Mouse (Mus musculus): ENCODE results near the gene Natd1. TPM values are rescaled to one million over a fixed set of nuclear protein-coding genes. Genes with fewer than 3 reads are reported as not detected.
A peak's percentile ranks its signal among the peaks of the same experiment; 100 is the strongest.

Gene Natd1
- polyA plus RNA-seq, 1 experiment from 2014 or later: 18.8 TPM

DNA sequence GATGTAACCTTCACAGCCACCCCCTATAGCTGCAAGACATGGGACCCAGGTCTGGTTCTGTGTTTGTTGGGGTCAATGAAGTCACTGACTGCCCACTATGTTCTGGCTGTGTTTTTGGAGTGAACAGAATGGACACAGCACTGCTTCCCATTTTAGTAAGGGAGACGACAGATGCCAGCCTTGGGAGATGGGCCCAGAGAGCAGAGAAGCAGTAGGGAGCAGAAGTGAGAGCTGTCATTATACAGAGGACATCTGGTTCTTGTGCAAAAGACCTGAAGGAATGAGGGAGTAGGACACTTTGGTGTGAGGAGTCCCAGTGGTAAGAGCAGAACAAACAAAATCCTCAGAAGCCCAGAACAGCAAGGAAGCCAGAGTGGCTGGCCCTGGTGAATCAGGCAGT is 4.9 kb downstream of the Natd1 start:
- H3K27ac ChIP-seq (replicated peaks; ENCODE audit: low read depth, low read length): no peak overlapping the region
- no peak for ATAC-seq (ENCODE audit: low read depth)
- no peak for DNase-seq (ENCODE audit: low spot score)
- no peak overlapping the region for H3K9ac ChIP-seq (ENCODE audit: low read depth, low read length)
- no peaks in the 10 kb centered on the region for H3K27me3 ChIP-seq (replicated peaks; ENCODE audit: control insufficient read depth, insufficient read depth, low read length)
- peaks cover 21% of the 10 kb centered on the region for H3K36me3 ChIP-seq (ENCODE audit: control insufficient read depth, insufficient read depth, low read length)
- WGBS: 65% methylated on average over 1 of the region's 1 CpGs
- no peak overlapping the region for H3K4me2 ChIP-seq (ENCODE audit: low read depth, low read length)
- H3K9me3 ChIP-seq (ENCODE audit: control insufficient read depth, low read length): no peaks in the 10 kb centered on the region
- no peak overlapping the region for H3K4me3 ChIP-seq (ENCODE audit: low read depth, low read length)
- H3K4me1 ChIP-seq (ENCODE audit: control insufficient read depth, insufficient read depth, low read length): peaks cover 16% of the 10 kb centered on the region

- no peaks in the 10 kb centered on the region for H3K27me3 ChIP-seq (replicated peaks; ENCODE audit: control insufficient read depth, insufficient read depth, low read length)
- no peak overlapping the region for H3K9ac ChIP-seq (ENCODE audit: low read depth, low read length)
- no peak overlapping the region for H3K27ac ChIP-seq (replicated peaks; ENCODE audit: low read depth, low read length)
- no peak overlapping the region for H3K4me3 ChIP-seq (ENCODE audit: low read depth, low read length)
- DNase-seq (ENCODE audit: low spot score): no peak
- no peak for ATAC-seq (ENCODE audit: low read depth)
- peaks cover 35% of the 10 kb centered on the region for H3K36me3 ChIP-seq (ENCODE audit: control insufficient read depth, insufficient read depth, low read length)
- H3K4me1 ChIP-seq (ENCODE audit: control insufficient read depth, insufficient read depth, low read length): peaks cover 8% of the 10 kb centered on the region
- H3K4me2 ChIP-seq (ENCODE audit: low read depth, low read length): no peak overlapping the region
- WGBS: 69% methylated on average over 3 of the region's 3 CpGs
- no peaks in the 10 kb centered on the region for H3K9me3 ChIP-seq (ENCODE audit: control insufficient read depth, low read length)
These were observed 6.5 kb downstream of the Natd1 start for GRCm38 (mm10) chr11:60908073-60908472.

DNA sequence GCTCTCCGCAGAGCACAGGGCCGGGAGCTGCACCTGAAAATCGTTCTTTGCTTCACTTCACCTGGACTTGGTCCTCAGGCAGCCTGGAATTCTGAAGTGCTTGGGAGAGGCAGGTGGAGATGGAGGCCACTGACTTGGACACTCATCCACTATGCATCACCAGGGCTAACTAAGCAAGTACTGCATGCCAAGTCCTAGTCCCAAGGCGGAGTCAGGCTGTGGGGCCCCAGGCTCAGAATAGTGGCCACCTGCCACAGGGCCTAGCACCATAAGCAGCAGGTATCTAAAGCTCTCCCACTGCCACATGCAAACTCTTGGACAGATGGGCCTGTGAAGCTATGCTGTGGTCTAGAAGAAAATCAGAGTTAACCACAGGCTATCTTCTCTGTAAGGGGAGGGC is 8.1 kb downstream of the Natd1 start:
- ATAC-seq (ENCODE audit: low read depth): no peak
- no peak overlapping the region for H3K9ac ChIP-seq (ENCODE audit: low read depth, low read length)
- H3K9me3 ChIP-seq (ENCODE audit: control insufficient read depth, low read length): no peaks in the 10 kb centered on the region
- no peak overlapping the region for H3K27ac ChIP-seq (replicated peaks; ENCODE audit: low read depth, low read length)
- no peak for DNase-seq (ENCODE audit: low spot score)
- WGBS: 92% methylated on average over 1 of the region's 4 CpGs
- no peaks in the 10 kb centered on the region for H3K4me1 ChIP-seq (ENCODE audit: control insufficient read depth, insufficient read depth, low read length)
- H3K4me2 ChIP-seq (ENCODE audit: low read depth, low read length): no peak overlapping the region
- peaks cover 35% of the 10 kb centered on the region for H3K36me3 ChIP-seq (ENCODE audit: control insufficient read depth, insufficient read depth, low read length)
- no peak overlapping the region for H3K4me3 ChIP-seq (ENCODE audit: low read depth, low read length)
- no peaks in the 10 kb centered on the region for H3K27me3 ChIP-seq (replicated peaks; ENCODE audit: control insufficient read depth, insufficient read depth, low read length)

- Histone ChIP-seq H3K9me3 (ENCODE audit: control insufficient read depth, low read length) (no peaks in the 10 kb centered on the region), H3K4me1 (ENCODE audit: control insufficient read depth, insufficient read depth, low read length) (no peaks in the 10 kb centered on the region), H3K9ac (ENCODE audit: low read depth, low read length) (no peak overlapping the region), H3K36me3 (ENCODE audit: control insufficient read depth, insufficient read depth, low read length) (peaks cover 35% of the 10 kb centered on the region), H3K4me2 (ENCODE audit: low read depth, low read length) (no peak overlapping the region), H3K27ac (replicated peaks; ENCODE audit: low read depth, low read length) (no peak overlapping the region), H3K4me3 (ENCODE audit: low read depth, low read length) (no peak overlapping the region), H3K27me3 (replicated peaks; ENCODE audit: control insufficient read depth, insufficient read depth, low read length) (no peaks in the 10 kb centered on the region)
- ATAC-seq (ENCODE audit: low read depth) (no peak), DNase-seq (ENCODE audit: low spot score) (no peak)
- WGBS: 92% methylated on average over 10 of the region's 10 CpGs
These were observed 9.0 kb downstream of the Natd1 start for GRCm38 (mm10) chr11:60905407-60906120.

DNA sequence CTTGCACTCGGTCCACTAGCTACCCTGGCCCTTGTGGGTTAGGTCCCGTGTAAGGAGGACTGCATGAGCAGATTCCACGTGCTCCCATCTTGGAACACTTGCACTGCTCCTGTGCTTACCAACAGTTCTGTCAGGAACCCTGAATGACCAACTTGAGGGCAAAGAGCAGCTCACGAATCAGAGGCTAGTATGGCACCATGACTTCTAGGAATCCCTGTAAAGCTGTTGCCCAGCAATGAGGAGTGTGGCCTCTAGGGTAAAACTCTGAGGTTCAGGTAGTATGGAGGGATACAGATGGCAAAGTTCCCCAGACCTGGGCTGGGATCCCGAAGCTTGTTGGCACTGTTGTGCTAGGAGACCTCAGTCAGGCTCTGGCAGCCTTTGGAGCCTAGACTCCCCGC is 10.9 kb downstream of the Natd1 start:
- H3K4me2 ChIP-seq (ENCODE audit: low read depth, low read length): no peak overlapping the region
- H3K9ac ChIP-seq (ENCODE audit: low read depth, low read length): no peak overlapping the region
- H3K36me3 ChIP-seq (ENCODE audit: control insufficient read depth, insufficient read depth, low read length): peaks cover 35% of the 10 kb centered on the region
- no peak overlapping the region for H3K4me3 ChIP-seq (ENCODE audit: low read depth, low read length)
- DNase-seq (ENCODE audit: low spot score) (no peak), ATAC-seq (ENCODE audit: low read depth) (no peak)
- H3K27me3 ChIP-seq (replicated peaks; ENCODE audit: control insufficient read depth, insufficient read depth, low read length): no peaks in the 10 kb centered on the region
- H3K9me3 ChIP-seq (ENCODE audit: control insufficient read depth, low read length): no peaks in the 10 kb centered on the region
- no peaks in the 10 kb centered on the region for H3K4me1 ChIP-seq (ENCODE audit: control insufficient read depth, insufficient read depth, low read length)
- WGBS: 90% methylated on average over 5 of the region's 6 CpGs
- no peak overlapping the region for H3K27ac ChIP-seq (replicated peaks; ENCODE audit: low read depth, low read length)

DNA sequence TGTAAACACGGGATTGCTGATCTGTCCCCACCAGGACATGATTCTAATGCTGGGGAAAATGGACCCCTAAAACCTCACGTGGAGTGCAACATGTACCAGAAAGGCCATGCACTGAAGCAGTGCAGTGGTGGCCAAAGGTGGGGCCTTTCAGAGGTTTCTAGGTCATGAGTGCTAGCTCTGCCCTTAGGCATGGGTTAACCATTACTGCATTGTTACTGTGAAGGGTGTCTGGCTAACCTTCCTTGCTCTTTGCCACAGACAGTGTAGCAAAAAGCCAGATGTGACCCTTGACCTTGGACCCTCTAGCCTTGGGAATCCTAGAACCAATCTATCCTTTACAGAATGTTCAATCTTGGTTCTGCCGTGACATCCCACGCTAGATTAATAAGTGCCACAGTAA is 12.1 kb downstream of the Natd1 start:
- no peak for ATAC-seq (ENCODE audit: low read depth)
- no peak for DNase-seq (ENCODE audit: low spot score)
- Histone ChIP-seq H3K27ac (replicated peaks; ENCODE audit: low read depth, low read length) (no peak overlapping the region), H3K4me1 (ENCODE audit: control insufficient read depth, insufficient read depth, low read length) (no peaks in the 10 kb centered on the region), H3K4me2 (ENCODE audit: low read depth, low read length) (no peak overlapping the region), H3K27me3 (replicated peaks; ENCODE audit: control insufficient read depth, insufficient read depth, low read length) (no peaks in the 10 kb centered on the region), H3K9ac (ENCODE audit: low read depth, low read length) (no peak overlapping the region), H3K36me3 (ENCODE audit: control insufficient read depth, insufficient read depth, low read length) (peaks cover 35% of the 10 kb centered on the region), H3K4me3 (ENCODE audit: low read depth, low read length) (no peak overlapping the region), H3K9me3 (ENCODE audit: control insufficient read depth, low read length) (no peaks in the 10 kb centered on the region)
- 26% methylated on average over 4 of the region's 4 CpGs for WGBS

DNA sequence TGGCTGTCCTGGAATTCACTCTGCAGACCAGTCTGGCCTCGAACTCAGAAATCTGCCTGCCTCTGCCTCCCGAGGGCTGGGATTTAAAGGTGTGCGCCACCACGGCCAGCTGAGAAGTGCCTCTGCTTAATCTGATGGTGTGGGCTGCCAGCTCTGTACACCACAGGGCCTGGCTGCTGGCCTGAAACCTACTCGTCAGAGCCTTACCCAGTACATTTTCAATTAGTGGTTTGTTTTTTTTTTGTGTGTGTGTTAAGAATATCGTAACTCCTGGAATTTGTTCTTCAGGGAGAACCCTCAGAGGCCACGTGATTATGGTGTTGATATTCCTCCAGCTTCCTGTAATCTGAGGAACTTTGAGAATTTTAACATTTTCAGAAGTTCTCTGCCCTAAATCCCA is 12.5 kb downstream of the Natd1 start:
- Histone ChIP-seq H3K4me1 (ENCODE audit: control insufficient read depth, insufficient read depth, low read length) (no peaks in the 10 kb centered on the region), H3K4me3 (ENCODE audit: low read depth, low read length) (no peak overlapping the region), H3K27ac (replicated peaks; ENCODE audit: low read depth, low read length) (no peak overlapping the region), H3K9me3 (ENCODE audit: control insufficient read depth, low read length) (no peaks in the 10 kb centered on the region), H3K36me3 (ENCODE audit: control insufficient read depth, insufficient read depth, low read length) (peaks cover 35% of the 10 kb centered on the region), H3K4me2 (ENCODE audit: low read depth, low read length) (no peak overlapping the region), H3K27me3 (replicated peaks; ENCODE audit: control insufficient read depth, insufficient read depth, low read length) (no peaks in the 10 kb centered on the region), H3K9ac (ENCODE audit: low read depth, low read length) (no peak overlapping the region)
- DNase-seq (ENCODE audit: low spot score): peak; percentile 51
- WGBS: 69% methylated on average over 7 of the region's 7 CpGs
- no peak for ATAC-seq (ENCODE audit: low read depth)

GRCm38 (mm10) chr11:60895915-60896314 is 18.6 kb downstream of the Natd1 start:
- peak; percentile 44 for DNase-seq (ENCODE audit: low spot score)
- 14% methylated on average over 4 of the region's 4 CpGs for WGBS
- Histone ChIP-seq H3K27me3 (replicated peaks; ENCODE audit: control insufficient read depth, insufficient read depth, low read length) (no peaks in the 10 kb centered on the region), H3K4me3 (ENCODE audit: low read depth, low read length) (no peak overlapping the region), H3K9me3 (ENCODE audit: control insufficient read depth, low read length) (no peaks in the 10 kb centered on the region), H3K9ac (ENCODE audit: low read depth, low read length) (no peak overlapping the region), H3K27ac (replicated peaks; ENCODE audit: low read depth, low read length) (no peak overlapping the region), H3K36me3 (ENCODE audit: control insufficient read depth, insufficient read depth, low read length) (no peaks in the 10 kb centered on the region), H3K4me1 (ENCODE audit: control insufficient read depth, insufficient read depth, low read length) (no peaks in the 10 kb centered on the region), H3K4me2 (ENCODE audit: low read depth, low read length) (no peak overlapping the region)
- peak; percentile 15; the same call in 1 of the 2 replicates for ATAC-seq (ENCODE audit: low read depth)

- H3K27ac ChIP-seq (replicated peaks; ENCODE audit: low read depth, low read length): no peak overlapping the region
- ATAC-seq (ENCODE audit: low read depth) (no peak), DNase-seq (ENCODE audit: low spot score) (no peak)
- no peaks in the 10 kb centered on the region for H3K9me3 ChIP-seq (ENCODE audit: control insufficient read depth, low read length)
- H3K4me3 ChIP-seq (ENCODE audit: low read depth, low read length): no peak overlapping the region
- H3K4me2 ChIP-seq (ENCODE audit: low read depth, low read length): no peak overlapping the region
- WGBS: 66% methylated on average over 3 of the region's 3 CpGs
- H3K27me3 ChIP-seq (replicated peaks; ENCODE audit: control insufficient read depth, insufficient read depth, low read length): no peaks in the 10 kb centered on the region
- no peak overlapping the region for H3K9ac ChIP-seq (ENCODE audit: low read depth, low read length)
- no peaks in the 10 kb centered on the region for H3K4me1 ChIP-seq (ENCODE audit: control insufficient read depth, insufficient read depth, low read length)
- H3K36me3 ChIP-seq (ENCODE audit: control insufficient read depth, insufficient read depth, low read length): no peaks in the 10 kb centered on the region
These were observed 23.8 kb downstream of the Natd1 start for GRCm38 (mm10) chr11:60890744-60891143.

All from embryonic facial prominence, embryonic 14.5 days (tissue).